Mouse (Mus musculus): ENCODE measurements at regions not wholly inside any gene's neighbourhood (a gene's known extent, or its start where the extent isn't known, plus 50 kb on each side); places are given as distances from the start of the nearest gene placed in this dataset.

- DNase-seq (ENCODE audit: low spot score in 2 of 2) = no peak
These were observed 107.9 kb downstream of the CK137956 start for GRCm38 (mm10) chr4:127862875-127863274.

- DNase-seq (ENCODE audit: low spot score in 2 of 2) = peak; percentile 62 to 81
These were observed 109.2 kb downstream of the CK137956 start for GRCm38 (mm10) chr4:127861319-127862117.

GRCm38 (mm10) chr4:127860271-127860670 lies 110.5 kb downstream of the CK137956 start:
- DNase-seq (ENCODE audit: low spot score in 2 of 2) = no peak

- DNase-seq (ENCODE audit: low spot score in 2 of 2) = peak; percentile 70 to 75
These were observed 111.2 kb downstream of the CK137956 start for GRCm38 (mm10) chr4:127859505-127859904.

GRCm38 (mm10) chr4:127858566-127858965 lies 112.2 kb downstream of the CK137956 start:
- no peak for DNase-seq (ENCODE audit: low spot score in 2 of 2)

- DNase-seq (ENCODE audit: low spot score in 2 of 2) = no peak
These were observed 114.9 kb downstream of the CK137956 start for GRCm38 (mm10) chr4:127855836-127856235.

- no peak for DNase-seq (ENCODE audit: low spot score in 2 of 2)
These were observed 115.9 kb downstream of the CK137956 start for GRCm38 (mm10) chr4:127854776-127855409.

- no peak for DNase-seq (ENCODE audit: low spot score in 2 of 2)
These were observed 121.4 kb downstream of the CK137956 start for GRCm38 (mm10) chr4:127849306-127849705.

GRCm38 (mm10) chr4:127846321-127846720 lies 124.4 kb downstream of the CK137956 start:
- DNase-seq (ENCODE audit: low spot score in 2 of 2) = no peak

- DNase-seq (ENCODE audit: low spot score in 2 of 2) = peak in 1 of 2 experiments; percentile 38
These were observed 127.3 kb downstream of the CK137956 start for GRCm38 (mm10) chr4:127843421-127843820.

GRCm38 (mm10) chr4:127833668-127834067 lies 137.1 kb downstream of the CK137956 start:
- no peak for DNase-seq (ENCODE audit: low spot score in 2 of 2)

GRCm38 (mm10) chr4:127826988-127827387 lies 143.8 kb downstream of the CK137956 start:
- no peak for DNase-seq (ENCODE audit: low spot score in 2 of 2)

- peak; percentile 51 to 55 for DNase-seq (ENCODE audit: low spot score in 2 of 2)
These were observed 151.2 kb downstream of the CK137956 start for GRCm38 (mm10) chr4:127819501-127819900.

GRCm38 (mm10) chr4:127819009-127819408 lies 151.7 kb downstream of the CK137956 start:
- DNase-seq (ENCODE audit: low spot score in 2 of 2) = no peak

GRCm38 (mm10) chr4:127814631-127815030 lies 156.1 kb downstream of the CK137956 start:
- no peak for DNase-seq (ENCODE audit: low spot score in 2 of 2)

GRCm38 (mm10) chr4:127812047-127812545 lies 158.7 kb downstream of the CK137956 start:
- DNase-seq (ENCODE audit: low spot score in 2 of 2) = no peak

GRCm38 (mm10) chr4:127810899-127811510 lies 159.7 kb downstream of the CK137956 start:
- DNase-seq (ENCODE audit: low spot score in 2 of 2) = peak in 1 of 2 experiments; percentile 35

GRCm38 (mm10) chr4:127809006-127809405 lies 161.7 kb downstream of the CK137956 start:
- no peak for DNase-seq (ENCODE audit: low spot score in 2 of 2)

GRCm38 (mm10) chr4:127789206-127789605 lies 181.5 kb downstream of the CK137956 start:
- peak in 1 of 2 experiments; percentile 41 for DNase-seq (ENCODE audit: low spot score in 2 of 2)

GRCm38 (mm10) chr4:127785786-127786185 lies 185.0 kb downstream of the CK137956 start:
- DNase-seq (ENCODE audit: low spot score in 2 of 2) = no peak

GRCm38 (mm10) chr4:127771966-127772500 lies 198.7 kb downstream of the CK137956 start:
- no peak for DNase-seq (ENCODE audit: low spot score in 2 of 2)

GRCm38 (mm10) chr4:127763736-127764135 lies 207.0 kb downstream of the CK137956 start:
- DNase-seq (ENCODE audit: low spot score in 2 of 2) = peak; percentile 51 to 68

Data from right cerebral cortex, postnatal 10 days (tissue).